Mouse (Mus musculus) urinary bladder, postnatal 25 days (tissue): ENCODE results near the gene Rbms2.
"Not testable (repeated sequence)": the region's sequence is repeated elsewhere in the genome, so short reads cannot be mapped to it uniquely, and the experiment has no call there.

Experiments used
- DNase-seq: peaks from one replicate; pipeline ENCODE4 v3.0.0; 2022; ENCODE audit warnings: low spot score

The Rbms2 gene

GRCm38 (mm10) chr10:128179989-128180388 lies at the start of gene Rbms2:
Gene Rbms2 (minus strand): TSS chr10:128180297.
- DNase-seq: no peak

- no peak for DNase-seq
These were observed 47.9 kb upstream of the Rbms2 start for GRCm38 (mm10) chr10:128228009-128228408.

GRCm38 (mm10) chr10:128227592-128227991 lies 47.5 kb upstream of the Rbms2 start:
- no peak for DNase-seq

- DNase-seq: no peak
These were observed 45.4 kb upstream of the Rbms2 start, which contains the start of gene Mip for GRCm38 (mm10) chr10:128225538-128225937. Gene Mip (plus strand): TSS chr10:128225838.

- no peak for DNase-seq
These were observed 45.0 kb upstream of the Rbms2 start for GRCm38 (mm10) chr10:128225064-128225463.

- no peak for DNase-seq
These were observed 41.6 kb upstream of the Rbms2 start for GRCm38 (mm10) chr10:128221533-128222286.

GRCm38 (mm10) chr10:128218387-128219117 lies 38.5 kb upstream of the Rbms2 start:
- no peak for DNase-seq

GRCm38 (mm10) chr10:128214981-128215380 lies 34.9 kb upstream of the Rbms2 start:
- no peak for DNase-seq

GRCm38 (mm10) chr10:128214112-128214511 lies 34.0 kb upstream of the Rbms2 start:
- not testable (repeated sequence) for DNase-seq

- DNase-seq: peak; percentile 35
These were observed 32.8 kb upstream of the Rbms2 start for GRCm38 (mm10) chr10:128212871-128213323.

GRCm38 (mm10) chr10:128212148-128212547 lies 32.1 kb upstream of the Rbms2 start:
- DNase-seq: no peak

GRCm38 (mm10) chr10:128211390-128212108 lies 31.5 kb upstream of the Rbms2 start, which contains the start of gene Spryd4:
Gene Spryd4 (minus strand): TSS chr10:128211807.
- DNase-seq: peak; percentile 87

- peak; percentile 16 for DNase-seq
These were observed 30.9 kb upstream of the Rbms2 start for GRCm38 (mm10) chr10:128210954-128211353.

GRCm38 (mm10) chr10:128210131-128210530 lies 30.0 kb upstream of the Rbms2 start:
- no peak for DNase-seq

- no peak for DNase-seq
These were observed 29.4 kb upstream of the Rbms2 start for GRCm38 (mm10) chr10:128209311-128210009.

- no peak for DNase-seq
These were observed 28.2 kb upstream of the Rbms2 start for GRCm38 (mm10) chr10:128208326-128208725.

GRCm38 (mm10) chr10:128204941-128205340 lies 24.8 kb upstream of the Rbms2 start:
- DNase-seq: no peak

GRCm38 (mm10) chr10:128201856-128202255 lies 21.8 kb upstream of the Rbms2 start:
- no peak for DNase-seq

- peak; percentile 36 for DNase-seq
These were observed 14.7 kb upstream of the Rbms2 start for GRCm38 (mm10) chr10:128194551-128195461.

- DNase-seq: peak; percentile 95
These were observed 14.0 kb upstream of the Rbms2 start, which contains the start of gene Gls2 for GRCm38 (mm10) chr10:128194024-128194550. Gene Gls2 (plus strand): TSS chr10:128194457.
